Mouse (Mus musculus): ENCODE measurements around the gene Omt2a. TPM values are rescaled to one million over a fixed set of nuclear protein-coding genes. Genes with fewer than 3 reads are reported as not detected.
"Not testable (repeated sequence)": the region's sequence is repeated elsewhere in the genome, so short reads cannot be mapped to it uniquely, and the experiment has no call there.

The Omt2a gene
- polyA plus RNA-seq, 1 experiment: not detected

GRCm38 (mm10) chr9:78354665-78355578 lies 40.3 kb upstream of the Omt2a start:
- no peaks in the 10 kb centered on the region for H3K4me1 ChIP-seq (ENCODE audit: control insufficient read depth, insufficient read depth, insufficient read length)
- H3K27me3 ChIP-seq (ENCODE audit: control insufficient read depth, insufficient read depth, low read length): no peaks in the 10 kb centered on the region
- TF ChIP-seq POLR2A (IDR thresholded peaks at IDR 0.05; ENCODE audit: low read depth, low read length) (no peak), CTCF (IDR thresholded peaks at IDR 0.05; ENCODE audit: extremely low read depth, insufficient read depth, insufficient read length, insufficient replicate concordance) (no peak)
- no peak overlapping the region for H3K27ac ChIP-seq (ENCODE audit: insufficient read depth, low read length)
- 89% methylated on average over 11 of the region's 11 CpGs for WGBS
- H3K4me3 ChIP-seq (ENCODE audit: extremely low read depth, insufficient read depth, insufficient read length): no peak overlapping the region
- no peaks in the 10 kb centered on the region for H3K36me3 ChIP-seq (ENCODE audit: control insufficient read depth, insufficient read depth, low read length)
- DNase-seq (ENCODE audit: low read depth in 1 of 2, low spot score in 2 of 2): no peak

- no peak for DNase-seq (ENCODE audit: low read depth in 1 of 2, low spot score in 2 of 2)
- Histone ChIP-seq H3K27me3 (ENCODE audit: control insufficient read depth, insufficient read depth, low read length) (no peaks in the 10 kb centered on the region), H3K4me1 (ENCODE audit: control insufficient read depth, insufficient read depth, insufficient read length) (no peaks in the 10 kb centered on the region), H3K36me3 (ENCODE audit: control insufficient read depth, insufficient read depth, low read length) (no peaks in the 10 kb centered on the region), H3K27ac (ENCODE audit: insufficient read depth, low read length) (no peak overlapping the region), H3K4me3 (ENCODE audit: extremely low read depth, insufficient read depth, insufficient read length) (no peak overlapping the region)
- no peak for TF ChIP-seq POLR2A (IDR thresholded peaks at IDR 0.05; ENCODE audit: low read depth, low read length)
- TF ChIP-seq CTCF (IDR thresholded peaks at IDR 0.05; ENCODE audit: extremely low read depth, insufficient read depth, insufficient read length, insufficient replicate concordance): no peak
- 78% methylated on average over 6 of the region's 6 CpGs for WGBS
Measured at GRCm38 (mm10) chr9:78351504-78352220, 37.1 kb upstream of the Omt2a start.

DNA sequence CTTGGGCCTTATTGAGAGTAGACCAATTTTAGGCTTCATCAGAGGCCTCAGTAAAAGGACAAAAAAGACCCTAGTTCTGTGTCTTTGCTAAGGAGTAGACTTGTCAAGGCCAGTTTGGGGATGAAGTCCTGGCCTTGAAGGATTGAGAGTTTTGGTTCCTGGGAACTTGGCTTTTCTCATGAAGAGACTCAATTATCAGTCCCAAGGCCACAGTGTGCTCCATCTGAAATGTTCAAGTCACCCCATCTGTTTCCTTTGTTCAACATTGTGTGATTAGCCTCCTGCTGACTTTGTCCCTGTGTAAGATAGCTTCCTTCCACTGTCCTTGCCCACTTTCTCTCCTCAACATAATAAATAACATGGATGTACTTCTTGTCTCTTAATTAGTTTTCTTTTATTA lies 35.4 kb upstream of the Omt2a start:
- not testable (repeated sequence) for H3K27ac ChIP-seq (ENCODE audit: insufficient read depth, low read length); H3K36me3 ChIP-seq (ENCODE audit: control insufficient read depth, insufficient read depth, low read length); H3K27me3 ChIP-seq (ENCODE audit: control insufficient read depth, insufficient read depth, low read length); H3K4me3 ChIP-seq (ENCODE audit: extremely low read depth, insufficient read depth, insufficient read length); H3K4me1 ChIP-seq (ENCODE audit: control insufficient read depth, insufficient read depth, insufficient read length); DNase-seq (ENCODE audit: low read depth in 1 of 2, low spot score in 2 of 2)

DNA sequence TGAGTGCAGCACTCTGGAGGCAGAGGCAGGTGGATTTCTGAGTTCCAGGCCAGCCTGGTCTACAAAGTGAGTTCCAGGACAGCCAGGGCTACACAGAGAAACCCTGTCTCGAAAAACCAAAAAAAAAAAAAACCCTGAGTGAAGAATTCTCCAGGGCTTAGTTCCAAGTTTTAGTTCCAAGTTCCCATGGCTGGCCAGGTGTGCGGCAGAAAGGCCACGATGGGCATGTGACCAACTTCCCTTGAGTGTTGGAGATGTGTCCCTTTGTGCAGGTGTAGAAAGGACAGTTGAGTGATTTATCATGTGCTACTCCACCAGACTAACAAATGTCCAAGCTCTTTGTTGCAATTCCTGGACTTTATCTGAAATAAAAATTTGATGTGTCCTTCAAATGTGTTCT lies 34.5 kb upstream of the Omt2a start:
- H3K27me3 ChIP-seq (ENCODE audit: control insufficient read depth, insufficient read depth, low read length); H3K27ac ChIP-seq (ENCODE audit: insufficient read depth, low read length); H3K4me1 ChIP-seq (ENCODE audit: control insufficient read depth, insufficient read depth, insufficient read length); DNase-seq (ENCODE audit: low read depth in 1 of 2, low spot score in 2 of 2); H3K36me3 ChIP-seq (ENCODE audit: control insufficient read depth, insufficient read depth, low read length); H3K4me3 ChIP-seq (ENCODE audit: extremely low read depth, insufficient read depth, insufficient read length): not testable (repeated sequence)
- 74% methylated on average over 3 of the region's 3 CpGs for WGBS

DNA sequence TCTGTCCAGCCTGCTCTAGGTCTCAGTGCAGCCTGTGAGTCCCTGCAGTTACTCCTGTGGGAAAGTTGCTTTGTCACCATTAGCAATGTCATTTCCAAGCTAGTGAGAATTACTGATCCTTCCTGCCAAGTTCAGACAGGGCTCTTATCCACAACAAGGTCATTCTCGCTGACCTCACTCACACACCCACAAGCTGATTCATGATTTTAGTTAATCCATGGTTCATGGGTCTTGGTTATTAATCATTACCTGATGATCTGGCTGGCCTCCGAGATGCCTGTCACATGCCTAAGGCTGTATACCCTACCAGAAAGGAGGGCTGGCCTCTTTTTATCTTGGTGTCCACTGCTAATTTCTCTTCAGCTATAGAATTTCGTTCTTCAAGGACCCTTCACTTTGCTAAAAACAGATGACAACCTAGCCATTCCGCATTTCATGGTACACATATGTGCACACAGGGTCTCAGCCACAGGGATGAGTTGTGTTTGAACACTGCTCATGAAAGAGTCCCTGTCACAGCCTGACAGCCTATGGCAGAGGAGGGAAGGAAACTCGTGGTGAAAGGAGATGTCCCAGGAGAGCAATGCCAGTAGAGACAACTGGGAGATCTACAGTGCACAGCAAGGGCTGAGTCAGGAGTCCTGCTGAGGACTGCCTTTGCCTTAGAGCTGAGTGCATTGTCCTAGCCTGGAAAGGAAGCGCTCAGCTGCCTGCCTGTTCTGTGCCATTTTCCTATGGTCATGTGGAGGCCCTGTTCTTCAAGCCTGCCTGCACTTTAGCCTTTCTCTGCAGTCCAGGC lies 33.8 kb upstream of the Omt2a start:
- H3K4me3 ChIP-seq (ENCODE audit: extremely low read depth, insufficient read depth, insufficient read length); H3K36me3 ChIP-seq (ENCODE audit: control insufficient read depth, insufficient read depth, low read length); DNase-seq (ENCODE audit: low read depth in 1 of 2, low spot score in 2 of 2); H3K4me1 ChIP-seq (ENCODE audit: control insufficient read depth, insufficient read depth, insufficient read length); H3K27ac ChIP-seq (ENCODE audit: insufficient read depth, low read length); H3K27me3 ChIP-seq (ENCODE audit: control insufficient read depth, insufficient read depth, low read length): not testable (repeated sequence)
- WGBS: 76% methylated on average over 6 of the region's 6 CpGs

DNA sequence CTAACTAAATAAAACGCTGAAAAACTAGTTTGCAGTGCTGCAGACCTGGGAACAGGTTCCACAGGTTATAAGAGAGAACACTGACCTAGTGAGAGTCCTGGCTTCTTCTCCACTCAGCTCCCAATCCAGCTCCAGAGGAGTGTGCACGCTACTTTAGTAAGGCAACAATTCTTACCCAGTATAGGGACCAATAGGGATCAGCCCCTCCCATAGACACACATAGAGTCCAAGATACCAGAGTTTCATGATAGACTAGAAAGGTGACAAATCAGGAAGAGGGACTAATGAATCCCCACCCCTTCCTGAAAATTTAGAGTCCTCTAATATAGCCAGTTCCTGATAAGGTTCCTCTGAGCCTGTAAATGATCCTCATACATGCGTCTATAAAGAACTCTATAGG lies 32.4 kb upstream of the Omt2a start:
- Histone ChIP-seq H3K27me3 (ENCODE audit: control insufficient read depth, insufficient read depth, low read length) (no peaks in the 10 kb centered on the region), H3K36me3 (ENCODE audit: control insufficient read depth, insufficient read depth, low read length) (no peaks in the 10 kb centered on the region), H3K4me1 (ENCODE audit: control insufficient read depth, insufficient read depth, insufficient read length) (no peaks in the 10 kb centered on the region), H3K27ac (ENCODE audit: insufficient read depth, low read length) (no peak overlapping the region), H3K4me3 (ENCODE audit: extremely low read depth, insufficient read depth, insufficient read length) (no peak overlapping the region)
- DNase-seq (ENCODE audit: low read depth in 1 of 2, low spot score in 2 of 2): no peak
- 61% methylated on average over 3 of the region's 3 CpGs for WGBS
- TF ChIP-seq CTCF (IDR thresholded peaks at IDR 0.05; ENCODE audit: extremely low read depth, insufficient read depth, insufficient read length, insufficient replicate concordance): no peak
- no peak for TF ChIP-seq POLR2A (IDR thresholded peaks at IDR 0.05; ENCODE audit: low read depth, low read length)

GRCm38 (mm10) chr9:78345235-78345634 lies 30.6 kb upstream of the Omt2a start:
- H3K27me3 ChIP-seq (ENCODE audit: control insufficient read depth, insufficient read depth, low read length); DNase-seq (ENCODE audit: low read depth in 1 of 2, low spot score in 2 of 2); H3K27ac ChIP-seq (ENCODE audit: insufficient read depth, low read length); H3K4me1 ChIP-seq (ENCODE audit: control insufficient read depth, insufficient read depth, insufficient read length); H3K36me3 ChIP-seq (ENCODE audit: control insufficient read depth, insufficient read depth, low read length); H3K4me3 ChIP-seq (ENCODE audit: extremely low read depth, insufficient read depth, insufficient read length): not testable (repeated sequence)
- 59% methylated on average over 4 of the region's 4 CpGs for WGBS

GRCm38 (mm10) chr9:78343055-78343454 lies 28.5 kb upstream of the Omt2a start:
- WGBS: 66% methylated on average over 9 of the region's 9 CpGs
- DNase-seq (ENCODE audit: low read depth in 1 of 2, low spot score in 2 of 2); H3K4me1 ChIP-seq (ENCODE audit: control insufficient read depth, insufficient read depth, insufficient read length); H3K27ac ChIP-seq (ENCODE audit: insufficient read depth, low read length); H3K4me3 ChIP-seq (ENCODE audit: extremely low read depth, insufficient read depth, insufficient read length); H3K36me3 ChIP-seq (ENCODE audit: control insufficient read depth, insufficient read depth, low read length); H3K27me3 ChIP-seq (ENCODE audit: control insufficient read depth, insufficient read depth, low read length): not testable (repeated sequence)

DNA sequence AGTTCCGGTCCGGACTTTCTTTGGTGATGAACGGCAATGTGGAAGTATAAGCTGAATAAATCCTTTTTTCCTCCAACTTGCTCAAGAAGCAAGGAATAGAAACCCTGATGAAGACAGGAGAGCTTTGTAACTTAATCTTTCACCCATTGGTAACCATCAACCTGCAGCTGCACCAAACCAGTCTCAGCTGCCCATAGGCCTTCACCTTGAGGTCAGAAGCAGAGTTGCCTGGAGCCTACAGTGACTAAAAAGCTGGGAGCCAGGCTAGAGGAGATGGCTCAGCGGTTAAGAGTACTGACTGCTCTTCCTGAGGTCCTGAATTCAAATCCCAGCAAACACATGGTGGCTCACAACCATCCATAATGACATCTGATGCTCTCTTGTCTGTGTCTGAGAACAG lies 27.9 kb upstream of the Omt2a start:
- DNase-seq (ENCODE audit: low read depth in 1 of 2, low spot score in 2 of 2); H3K36me3 ChIP-seq (ENCODE audit: control insufficient read depth, insufficient read depth, low read length): not testable (repeated sequence)
- WGBS: 89% methylated on average over 4 of the region's 4 CpGs

More for the DNA sequence above, 27.9 kb upstream of the Omt2a start:
- not testable (repeated sequence) for H3K27me3 ChIP-seq (ENCODE audit: control insufficient read depth, insufficient read depth, low read length); H3K4me3 ChIP-seq (ENCODE audit: extremely low read depth, insufficient read depth, insufficient read length); H3K4me1 ChIP-seq (ENCODE audit: control insufficient read depth, insufficient read depth, insufficient read length); H3K27ac ChIP-seq (ENCODE audit: insufficient read depth, low read length)

Measured in spleen, adult 2 months (tissue).